Mouse (Mus musculus): ENCODE data around the gene Cd68. TPM values are rescaled to one million over a fixed set of nuclear protein-coding genes. Genes with fewer than 3 reads are reported as not detected.

Gene Cd68
- polyA plus RNA-seq, 1 experiment from 2014 or later, result 12.1 TPM

DNA sequence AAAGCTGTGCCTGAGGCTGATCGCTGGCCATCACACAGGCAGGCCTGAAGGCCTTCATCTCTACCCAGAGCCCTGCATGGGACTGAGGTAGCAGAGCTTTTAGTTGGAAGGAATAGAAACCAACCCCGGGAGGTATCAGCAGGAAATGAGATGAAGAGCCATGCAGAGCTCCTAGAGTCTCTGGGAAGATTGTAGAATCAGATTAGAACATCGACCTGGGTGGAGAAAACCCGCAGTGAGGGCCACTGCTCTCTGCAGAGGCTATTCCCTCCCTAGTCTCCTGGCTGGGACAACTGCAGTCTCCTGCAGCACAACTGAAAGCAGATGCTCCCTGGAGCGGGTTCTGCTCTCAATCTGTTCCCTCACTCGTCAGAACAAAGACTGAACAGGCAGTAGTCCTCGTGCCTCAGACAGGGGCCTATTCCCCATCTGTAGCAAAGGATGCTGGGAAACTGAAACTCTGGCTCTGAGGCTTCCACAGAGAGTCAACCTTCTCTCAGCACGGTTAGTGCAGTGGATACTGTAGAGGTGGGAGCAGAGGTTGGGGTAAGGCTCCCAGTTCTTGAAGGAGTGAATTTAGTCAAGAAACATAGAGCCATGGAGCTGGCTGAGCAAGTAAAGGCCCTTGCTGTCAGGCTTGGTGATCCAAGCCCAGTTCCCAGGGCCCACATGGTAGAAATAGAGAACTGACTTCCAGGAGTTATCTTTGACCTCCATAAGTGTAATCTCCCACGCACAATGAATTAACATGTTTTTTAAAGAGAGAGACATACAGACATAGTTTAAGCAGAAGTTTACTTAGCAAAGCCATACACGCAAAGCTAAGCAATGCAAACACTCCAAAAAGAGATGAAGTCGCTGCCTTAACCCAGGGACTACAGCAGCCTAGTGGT lies 43.8 kb upstream of the Cd68 start:
- Histone ChIP-seq H3K36me3 (ENCODE audit: insufficient read depth) (no peaks in the 10 kb centered on the region), H3K4me3 (ENCODE audit: low read depth, low read length) (no peak overlapping the region), H3K9me3 (ENCODE audit: low read depth, low read length) (no peaks in the 10 kb centered on the region), H3K9ac (no peak overlapping the region; the same call in 1 of the 2 replicates), H3K27me3 (ENCODE audit: insufficient read depth, low read length) (no peaks in the 10 kb centered on the region), H3K4me1 (ENCODE audit: insufficient read depth) (no peaks in the 10 kb centered on the region), H3K27ac (ENCODE audit: low read depth) (no peak overlapping the region), H3K4me2 (no peak overlapping the region)
- no peak for TF ChIP-seq CTCF (IDR thresholded peaks at IDR 0.05; ENCODE audit: low read depth)
- WGBS, result 42% methylated on average over 11 of the region's 11 CpGs
- no peak for ATAC-seq (ENCODE audit: insufficient read depth)
- no peak for DNase-seq

DNA sequence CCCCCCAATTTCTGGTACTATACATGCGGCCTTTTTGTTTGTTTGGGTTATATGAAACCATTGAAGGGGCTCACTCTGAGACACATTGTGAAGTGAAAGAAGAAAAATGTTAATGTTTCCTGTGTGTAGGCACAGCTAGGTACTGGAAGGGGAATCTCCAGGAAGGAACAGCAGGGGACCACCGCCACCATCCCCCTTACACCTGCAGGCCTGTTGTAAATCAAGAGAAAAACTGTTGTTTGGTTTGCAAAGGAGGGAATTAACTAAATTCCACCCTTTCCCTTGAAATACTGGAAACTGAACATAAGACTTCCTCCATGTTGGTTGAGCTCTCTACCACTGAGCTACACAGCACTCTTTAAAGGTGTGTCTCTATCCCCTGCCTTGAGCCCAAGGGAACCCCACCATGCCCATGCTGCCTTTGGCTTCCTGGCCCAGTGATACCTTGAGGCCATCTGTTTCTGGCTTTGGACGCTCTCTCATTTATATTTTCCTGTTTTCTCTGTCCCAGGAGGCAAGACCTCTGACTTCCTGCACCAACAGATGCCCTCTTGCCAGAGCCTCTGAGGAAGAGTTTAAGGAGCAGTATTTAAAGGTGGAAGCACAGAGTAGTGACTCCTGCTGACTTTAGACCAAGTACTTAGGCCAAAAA lies 42.8 kb upstream of the Cd68 start:
- Histone ChIP-seq H3K27me3 (ENCODE audit: insufficient read depth, low read length) (no peaks in the 10 kb centered on the region), H3K4me3 (ENCODE audit: low read depth, low read length) (no peak overlapping the region), H3K9me3 (ENCODE audit: low read depth, low read length) (no peaks in the 10 kb centered on the region), H3K9ac (no peak overlapping the region), H3K4me2 (no peak overlapping the region), H3K36me3 (ENCODE audit: insufficient read depth) (no peaks in the 10 kb centered on the region), H3K27ac (ENCODE audit: low read depth) (no peak overlapping the region), H3K4me1 (ENCODE audit: insufficient read depth) (no peaks in the 10 kb centered on the region)
- no peak for ATAC-seq (ENCODE audit: insufficient read depth)
- TF ChIP-seq CTCF (IDR thresholded peaks at IDR 0.05; ENCODE audit: low read depth), result no peak
- 65% methylated on average over 3 of the region's 3 CpGs for WGBS
- DNase-seq, result no peak

DNA sequence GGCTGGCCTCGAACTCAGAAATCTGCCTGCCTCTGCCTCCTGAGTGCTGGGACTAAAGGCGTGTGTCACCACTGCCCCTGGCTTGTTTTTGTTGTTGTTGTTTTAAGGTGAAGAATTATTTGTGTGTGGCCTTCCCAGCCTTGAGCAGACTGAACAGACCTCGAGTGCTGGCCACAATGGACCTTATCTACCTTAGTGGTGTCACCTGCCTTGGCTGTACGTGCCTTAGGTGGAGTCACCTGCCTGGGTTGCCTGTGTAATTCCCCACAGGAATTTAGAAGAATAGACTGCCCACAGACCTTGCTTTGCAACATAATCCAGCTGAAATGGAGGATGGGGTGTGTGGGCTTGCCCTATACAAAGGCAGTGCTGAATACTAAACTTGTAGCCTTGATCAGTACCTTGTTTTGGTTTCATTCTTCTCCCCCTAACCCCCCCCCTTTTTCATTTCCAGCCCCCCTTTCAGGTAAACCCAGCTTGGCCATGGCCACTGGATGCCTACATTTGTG lies 42.0 kb upstream of the Cd68 start:
- Histone ChIP-seq H3K9me3 (ENCODE audit: low read depth, low read length) (no peaks in the 10 kb centered on the region), H3K36me3 (ENCODE audit: insufficient read depth) (no peaks in the 10 kb centered on the region), H3K27me3 (ENCODE audit: insufficient read depth, low read length) (no peaks in the 10 kb centered on the region), H3K4me3 (ENCODE audit: low read depth, low read length) (no peak overlapping the region), H3K9ac (no peak overlapping the region), H3K4me1 (ENCODE audit: insufficient read depth) (no peaks in the 10 kb centered on the region), H3K27ac (ENCODE audit: low read depth) (no peak overlapping the region), H3K4me2 (no peak overlapping the region)
- DNase-seq, result no peak
- 80% methylated on average over 4 of the region's 4 CpGs for WGBS
- no peak for TF ChIP-seq CTCF (IDR thresholded peaks at IDR 0.05; ENCODE audit: low read depth)
- no peak for ATAC-seq (ENCODE audit: insufficient read depth)

DNA sequence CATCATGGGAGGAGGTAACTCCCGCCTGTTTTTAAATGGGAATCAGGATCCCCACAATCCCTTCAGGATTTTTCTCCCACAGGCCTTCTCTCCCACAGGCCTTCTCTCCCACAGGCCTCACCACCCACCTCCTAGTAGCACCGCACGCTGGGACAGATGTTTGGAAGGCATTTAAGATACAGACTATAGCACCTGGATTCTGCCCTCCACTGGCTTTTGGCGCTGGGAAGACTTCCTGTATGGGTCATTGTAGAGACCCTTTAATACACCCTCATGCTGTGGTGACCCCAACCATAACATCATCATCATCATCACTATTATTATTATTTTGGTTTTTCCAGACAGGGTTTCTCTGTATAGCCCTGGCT lies 41.5 kb upstream of the Cd68 start:
- Histone ChIP-seq H3K9me3 (ENCODE audit: low read depth, low read length) (no peaks in the 10 kb centered on the region), H3K27ac (ENCODE audit: low read depth) (no peak overlapping the region), H3K36me3 (ENCODE audit: insufficient read depth) (no peaks in the 10 kb centered on the region), H3K27me3 (ENCODE audit: insufficient read depth, low read length) (no peaks in the 10 kb centered on the region), H3K4me1 (ENCODE audit: insufficient read depth) (no peaks in the 10 kb centered on the region), H3K9ac (no peak overlapping the region), H3K4me3 (ENCODE audit: low read depth, low read length) (no peak overlapping the region), H3K4me2 (no peak overlapping the region)
- no peak for DNase-seq
- 76% methylated on average over 4 of the region's 4 CpGs for WGBS
- no peak for TF ChIP-seq CTCF (IDR thresholded peaks at IDR 0.05; ENCODE audit: low read depth)
- no peak for ATAC-seq (ENCODE audit: insufficient read depth)

DNA sequence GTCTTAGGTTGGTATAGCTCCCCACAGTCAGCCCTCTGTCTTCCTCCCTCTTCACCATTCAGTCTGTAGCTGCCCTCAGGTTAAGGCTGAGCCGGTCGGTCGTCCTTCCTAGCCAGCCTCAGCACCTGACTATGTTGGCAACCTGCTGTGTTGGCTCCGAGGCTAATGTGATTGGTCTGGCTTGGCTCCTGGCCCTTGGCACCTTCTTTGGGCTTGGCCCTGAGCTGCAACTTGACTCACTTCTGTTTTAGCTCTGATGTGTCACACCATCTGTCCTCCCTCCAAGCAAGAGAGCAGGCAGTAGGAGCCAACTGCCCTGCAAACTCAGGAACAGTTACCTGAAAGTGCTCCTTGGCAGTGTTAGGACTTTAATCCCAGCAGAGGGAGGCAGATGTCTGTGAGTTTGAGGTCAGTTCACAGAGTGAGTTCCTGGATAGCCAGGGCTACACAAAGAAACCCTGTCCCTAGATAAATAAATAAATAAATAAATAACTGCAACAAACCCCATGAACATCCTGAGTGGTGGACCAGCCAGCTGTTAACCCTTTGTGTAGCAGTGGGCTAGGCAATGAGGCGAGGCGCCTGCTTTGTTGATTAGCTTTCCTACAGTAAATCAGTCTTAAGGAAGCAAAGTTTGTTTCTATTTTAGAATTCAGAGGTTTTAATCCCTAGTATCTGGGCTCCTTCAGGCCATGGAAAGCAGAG lies 41.0 kb upstream of the Cd68 start:
- H3K27me3 ChIP-seq (ENCODE audit: insufficient read depth, low read length), result no peaks in the 10 kb centered on the region
- H3K4me1 ChIP-seq (ENCODE audit: insufficient read depth), result no peaks in the 10 kb centered on the region
- DNase-seq (no peak), ATAC-seq (ENCODE audit: insufficient read depth) (no peak)
- no peak overlapping the region for H3K27ac ChIP-seq (ENCODE audit: low read depth)
- H3K4me3 ChIP-seq (ENCODE audit: low read depth, low read length), result no peak overlapping the region
- WGBS, result 47% methylated on average over 6 of the region's 6 CpGs
- H3K4me2 ChIP-seq, result no peak overlapping the region
- H3K36me3 ChIP-seq (ENCODE audit: insufficient read depth), result no peaks in the 10 kb centered on the region
- TF ChIP-seq CTCF (IDR thresholded peaks at IDR 0.05; ENCODE audit: low read depth), result no peak
- H3K9me3 ChIP-seq (ENCODE audit: low read depth, low read length), result no peaks in the 10 kb centered on the region
- no peak overlapping the region for H3K9ac ChIP-seq

DNA sequence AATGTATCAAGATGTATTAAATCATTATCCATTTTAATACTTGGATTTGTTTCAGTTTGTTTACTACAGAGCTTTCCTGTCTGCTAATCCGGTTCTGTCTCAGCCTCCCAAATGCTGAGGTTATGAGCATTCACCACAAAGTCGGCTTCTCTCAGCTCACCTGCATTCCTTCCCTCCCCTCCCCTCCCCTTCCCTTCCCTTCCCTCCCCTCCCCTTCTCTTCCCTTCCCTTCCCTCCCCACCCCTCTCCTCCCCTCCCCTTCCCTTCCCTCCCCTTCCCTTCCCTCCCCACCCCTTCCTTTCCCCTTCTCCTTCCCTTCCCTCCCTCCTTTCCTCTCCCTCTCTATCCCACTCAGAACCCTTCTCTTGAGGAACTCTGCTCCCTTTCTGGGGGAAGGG lies 38.7 kb upstream of the Cd68 start:
- TF ChIP-seq CTCF (IDR thresholded peaks at IDR 0.05; ENCODE audit: low read depth), result no peak
- no peak overlapping the region for H3K9ac ChIP-seq
- H3K4me1 ChIP-seq (ENCODE audit: insufficient read depth), result no peaks in the 10 kb centered on the region
- no peak for ATAC-seq (ENCODE audit: insufficient read depth)
- DNase-seq, result no peak
- WGBS, result 22% methylated on average over 2 of the region's 2 CpGs
- no peak overlapping the region for H3K4me3 ChIP-seq (ENCODE audit: low read depth, low read length)
- no peak overlapping the region for H3K4me2 ChIP-seq
- no peaks in the 10 kb centered on the region for H3K36me3 ChIP-seq (ENCODE audit: insufficient read depth)
- H3K27ac ChIP-seq (ENCODE audit: low read depth), result no peak overlapping the region
- H3K27me3 ChIP-seq (ENCODE audit: insufficient read depth, low read length), result no peaks in the 10 kb centered on the region
- no peaks in the 10 kb centered on the region for H3K9me3 ChIP-seq (ENCODE audit: low read depth, low read length)

Measured in lung, embryonic 14.5 days (tissue).